ENCODE assay signal across 13 mouse cellular contexts in the genomic region with DNA sequence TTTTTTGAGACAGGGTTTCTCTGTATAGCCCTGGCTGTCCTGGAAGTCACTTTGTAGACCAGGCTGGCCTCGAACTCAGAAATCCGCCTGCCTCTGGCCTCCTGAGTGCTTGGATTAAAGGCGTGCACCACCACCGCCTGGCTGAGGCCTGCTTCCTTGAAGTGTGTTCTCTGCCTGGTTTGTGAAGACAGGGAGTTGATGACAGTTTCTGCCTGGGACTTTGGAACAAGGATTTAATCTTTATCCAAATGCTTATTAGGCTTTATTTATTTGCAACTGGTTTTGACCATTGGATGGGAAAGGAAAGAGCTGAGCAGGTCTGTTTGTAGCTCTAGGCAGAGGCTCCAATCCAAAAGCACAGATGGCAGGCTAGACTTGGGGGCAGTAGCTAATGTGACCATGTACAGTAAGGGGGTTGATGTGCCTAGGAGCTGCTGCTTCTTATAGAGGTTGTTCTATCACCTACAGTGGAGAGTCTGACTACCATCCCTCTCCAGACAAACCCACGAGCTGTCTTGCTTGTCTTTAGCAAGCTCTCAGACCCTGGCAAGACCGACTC. TPM values are rescaled to one million over a fixed set of nuclear protein-coding genes. Genes with fewer than 3 reads are reported as not detected.
DNase-seq lines count a peak whose midpoint lies in the region; ATAC-seq and TF ChIP-seq lines count a peak whose summit lies in the region.
"Had no signal": no experiment of that assay in that cellular context is flagged by ENCODE, and none has a peak within 500 bp of the region (broad histone marks: within the 10 kb centered on the region; RNA-seq: fewer than 3 reads in every experiment).

No protein-coding gene starts in this region.

- H3K36me3 ChIP-seq in embryonic facial prominence, embryonic 14.5 days (ENCODE audit: control insufficient read depth, insufficient read depth, low read length), result 0 out of 2 replicates have a peak, but pooled peaks cover 3% of the 10 kb centered on the region
- H3K36me3 ChIP-seq in embryonic facial prominence, embryonic 10.5 days (replicated peaks), result peaks cover 9% of the 10 kb centered on the region
- peaks cover 3% of the 10 kb centered on the region; the same call in 1 of the 2 replicates for H3K36me3 ChIP-seq in limb, embryonic 12.5 days
- H3K36me3 ChIP-seq in limb, embryonic 10.5 days, result 0 out of 2 replicates have a peak, but pooled peaks cover 4% of the 10 kb centered on the region
- H3K36me3 ChIP-seq in forebrain, embryonic 14.5 days (ENCODE audit: control insufficient read depth, insufficient read depth, low read length), result peaks cover 4% of the 10 kb centered on the region; the same call in 1 of the 2 replicates
- H3K36me3 ChIP-seq in limb, embryonic 14.5 days (ENCODE audit: control insufficient read depth, insufficient read depth, low read length), result no peaks in the 10 kb centered on the region

- no peak overlapping the region for H3K27ac ChIP-seq in embryonic facial prominence, embryonic 14.5 days (replicated peaks; ENCODE audit: low read depth, low read length)
- no peak overlapping the region for H3K27ac ChIP-seq in embryonic facial prominence, embryonic 10.5 days (replicated peaks)
- H3K27ac ChIP-seq in limb, embryonic 12.5 days, result peak overlapping the region; percentile 53
- H3K27ac ChIP-seq in limb, embryonic 10.5 days, result no peak overlapping the region
- 0 out of 2 replicates have a peak overlapping the region, but pooled peaks have one; percentile 92 for H3K27ac ChIP-seq in forebrain, embryonic 14.5 days (ENCODE audit: low read depth, low read length)
- peak overlapping the region; percentile 48; the same call in 1 of the 2 replicates for H3K27ac ChIP-seq in limb, embryonic 14.5 days (replicated peaks; ENCODE audit: low read depth, low read length)

- H3K9ac ChIP-seq in embryonic facial prominence, embryonic 14.5 days (ENCODE audit: low read depth, low read length), result no peak overlapping the region
- no peak overlapping the region for H3K9ac ChIP-seq in limb, embryonic 12.5 days (replicated peaks)
- no peak overlapping the region for H3K9ac ChIP-seq in forebrain, embryonic 14.5 days (ENCODE audit: low read length)
- H3K9ac ChIP-seq in limb, embryonic 14.5 days (ENCODE audit: low read depth, low read length, severe bottlenecking), result no peak overlapping the region

- no peaks in the 10 kb centered on the region for H3K9me3 ChIP-seq in embryonic facial prominence, embryonic 14.5 days (ENCODE audit: control insufficient read depth, low read length)
- no peaks in the 10 kb centered on the region for H3K9me3 ChIP-seq in embryonic facial prominence, embryonic 10.5 days
- H3K9me3 ChIP-seq in limb, embryonic 12.5 days, result no peaks in the 10 kb centered on the region
- H3K9me3 ChIP-seq in limb, embryonic 10.5 days (replicated peaks), result no peaks in the 10 kb centered on the region
- no peaks in the 10 kb centered on the region for H3K9me3 ChIP-seq in forebrain, embryonic 14.5 days (replicated peaks; ENCODE audit: control insufficient read depth, low read length)
- H3K9me3 ChIP-seq in limb, embryonic 14.5 days (ENCODE audit: control insufficient read depth, low read length), result no peaks in the 10 kb centered on the region
- H3K9me3 ChIP-seq: G1E had no signal

- TF ChIP-seq POLR2A in limb, embryonic 14.5 days (IDR thresholded peaks at IDR 0.05; ENCODE audit: borderline replicate concordance, extremely low read depth, insufficient read depth, insufficient read length), result no peak

- 0 out of 2 replicates have a peak, but pooled peaks cover 6% of the 10 kb centered on the region for H3K4me1 ChIP-seq in embryonic facial prominence, embryonic 14.5 days (ENCODE audit: control insufficient read depth, insufficient read depth, low read length)
- peaks cover 17% of the 10 kb centered on the region for H3K4me1 ChIP-seq in embryonic facial prominence, embryonic 10.5 days
- peaks cover 23% of the 10 kb centered on the region for H3K4me1 ChIP-seq in limb, embryonic 12.5 days (replicated peaks)
- peaks cover 19% of the 10 kb centered on the region for H3K4me1 ChIP-seq in limb, embryonic 10.5 days
- peaks cover 10% of the 10 kb centered on the region for H3K4me1 ChIP-seq in forebrain, embryonic 14.5 days (ENCODE audit: control insufficient read depth, insufficient read depth, low read length)
- peaks cover 12% of the 10 kb centered on the region for H3K4me1 ChIP-seq in limb, embryonic 14.5 days (ENCODE audit: control insufficient read depth, insufficient read depth, low read length)

- no peak overlapping the region for H3K4me3 ChIP-seq in embryonic facial prominence, embryonic 14.5 days (ENCODE audit: low read depth, low read length)
- H3K4me3 ChIP-seq in embryonic facial prominence, embryonic 10.5 days, result no peak overlapping the region
- H3K4me3 ChIP-seq in limb, embryonic 12.5 days (replicated peaks), result no peak overlapping the region
- no peak overlapping the region for H3K4me3 ChIP-seq in limb, embryonic 10.5 days
- no peak overlapping the region for H3K4me3 ChIP-seq in forebrain, embryonic 14.5 days (ENCODE audit: low read depth, low read length)
- no peak overlapping the region for H3K4me3 ChIP-seq in limb, embryonic 14.5 days (replicated peaks; ENCODE audit: low read length)

- peak overlapping the region; percentile 64; the same call in 1 of the 2 replicates for H3K4me2 ChIP-seq in embryonic facial prominence, embryonic 14.5 days (ENCODE audit: low read depth, low read length)
- no peak overlapping the region for H3K4me2 ChIP-seq in limb, embryonic 12.5 days
- H3K4me2 ChIP-seq in forebrain, embryonic 14.5 days (ENCODE audit: low read length), result no peak overlapping the region
- H3K4me2 ChIP-seq in limb, embryonic 14.5 days (replicated peaks; ENCODE audit: low read depth, low read length, severe bottlenecking), result no peak overlapping the region

- 84% methylated on average over 6 of the region's 6 CpGs for WGBS in embryonic facial prominence, embryonic 14.5 days
- 81% methylated on average over 6 of the region's 6 CpGs for WGBS in embryonic facial prominence, embryonic 10.5 days
- 85% methylated on average over 6 of the region's 6 CpGs for WGBS in limb, embryonic 12.5 days
- 92% methylated on average over 6 of the region's 6 CpGs for WGBS in limb, embryonic 10.5 days
- 84% methylated on average over 6 of the region's 6 CpGs for WGBS in forebrain, embryonic 14.5 days
- WGBS in limb, embryonic 14.5 days, result 92% methylated on average over 6 of the region's 6 CpGs

- no peaks in the 10 kb centered on the region for H3K27me3 ChIP-seq in embryonic facial prominence, embryonic 14.5 days (replicated peaks; ENCODE audit: control insufficient read depth, insufficient read depth, low read length)
- no peaks in the 10 kb centered on the region for H3K27me3 ChIP-seq in embryonic facial prominence, embryonic 10.5 days (replicated peaks; ENCODE audit: low read depth, poor library complexity, severe bottlenecking)
- H3K27me3 ChIP-seq in limb, embryonic 12.5 days, result no peaks in the 10 kb centered on the region
- H3K27me3 ChIP-seq in limb, embryonic 10.5 days (ENCODE audit: low read depth, poor library complexity, severe bottlenecking), result no peaks in the 10 kb centered on the region
- H3K27me3 ChIP-seq in forebrain, embryonic 14.5 days (replicated peaks; ENCODE audit: control insufficient read depth, insufficient read depth, low read length), result no peaks in the 10 kb centered on the region
- no peaks in the 10 kb centered on the region for H3K27me3 ChIP-seq in limb, embryonic 14.5 days (ENCODE audit: control insufficient read depth, insufficient read depth, low read length)

- DNase-seq in embryonic facial prominence, embryonic 14.5 days (ENCODE audit: low spot score), result no peak
- no peak for DNase-seq in embryonic facial prominence, embryonic 10.5 days (ENCODE audit: low spot score)
- no peak for DNase-seq in limb, embryonic 10.5 days (ENCODE audit: low spot score)
- DNase-seq in forebrain, embryonic 14.5 days (ENCODE audit: low spot score), result no peak
- no peak for DNase-seq in limb, embryonic 14.5 days (ENCODE audit: low spot score)
- DNase-seq in ovary, adult 18-20 months (ENCODE audit: low spot score), result no peak
- no peak for DNase-seq in gastrocnemius, adult 8-10 months (ENCODE audit: low spot score in 2 of 2)

- no peak for ATAC-seq in embryonic facial prominence, embryonic 14.5 days (ENCODE audit: low read depth)
- no peak for ATAC-seq in limb, embryonic 12.5 days (ENCODE audit: insufficient number of reproducible peaks, insufficient read depth, low FRiP score, low TSS enrichment, low read depth)
- ATAC-seq in forebrain, embryonic 14.5 days, result no peak
- ATAC-seq in limb, embryonic 14.5 days (ENCODE audit: low FRiP score, low read depth), result no peak

RNA-seq across cellular contexts. Expression of a gene that starts 3.0 kb away (rescaled TPM):
- polyA plus RNA-seq in embryonic facial prominence, embryonic 14.5 days (2014; fragmentation: Nextera tagmentation; extraction: Ambion mirVana), result 1.2 and 1.6 TPM in 2 replicates
- 0.55 and 0.92 TPM in 2 replicates for polyA plus RNA-seq in embryonic facial prominence, embryonic 10.5 days (2016; fragmentation: Nextera tagmentation; extraction: Ambion mirVana)
- 1.1 and 1.7 TPM in 2 replicates for polyA plus RNA-seq in limb, embryonic 12.5 days (2016; fragmentation: Nextera tagmentation; extraction: Ambion mirVana)
- polyA plus RNA-seq in limb, embryonic 10.5 days (2016; fragmentation: Nextera tagmentation; extraction: Ambion mirVana), result 0.43 and 0.61 TPM in 2 replicates
- polyA plus RNA-seq in forebrain, embryonic 14.5 days (2014; fragmentation: Nextera tagmentation; extraction: Ambion mirVana), result 2.1 and 2.2 TPM in 2 replicates
- 1.3 and 2.6 TPM in 2 replicates for polyA plus RNA-seq in limb, embryonic 14.5 days (2012; rRNA removed)
- polyA plus RNA-seq in limb, embryonic 14.5 days (2014; fragmentation: Nextera tagmentation; extraction: Ambion mirVana), result 1.1 and 1.4 TPM in 2 replicates
- total RNA-seq in gastrocnemius, adult 8-10 months (2022), result not detected
- total RNA-seq: gastrocnemius, adult 2 months; heart, postnatal 14 days; monocyte, adult 5-6 weeks; neutrophil, adult 5-6 weeks had no signal

RNA-seq across cellular contexts. Expression of a gene that starts 8.9 kb away (rescaled TPM):
- 9.6 and 9.8 TPM in 2 replicates for polyA plus RNA-seq in embryonic facial prominence, embryonic 14.5 days (2014; fragmentation: Nextera tagmentation; extraction: Ambion mirVana)
- 12.5 and 14.5 TPM in 2 replicates for polyA plus RNA-seq in embryonic facial prominence, embryonic 10.5 days (2016; fragmentation: Nextera tagmentation; extraction: Ambion mirVana)
- polyA plus RNA-seq in limb, embryonic 12.5 days (2016; fragmentation: Nextera tagmentation; extraction: Ambion mirVana), result 17.6 and 17.7 TPM in 2 replicates
- polyA plus RNA-seq in limb, embryonic 10.5 days (2016; fragmentation: Nextera tagmentation; extraction: Ambion mirVana), result 10.6 and 13.4 TPM in 2 replicates
- 9.1 and 15.6 TPM in 2 replicates for polyA plus RNA-seq in forebrain, embryonic 14.5 days (2014; fragmentation: Nextera tagmentation; extraction: Ambion mirVana)
- polyA plus RNA-seq in limb, embryonic 14.5 days (2012; rRNA removed), result 35.3 and 40.5 TPM in 2 replicates
- 12.5 and 13.3 TPM in 2 replicates for polyA plus RNA-seq in limb, embryonic 14.5 days (2014; fragmentation: Nextera tagmentation; extraction: Ambion mirVana)
- total RNA-seq in gastrocnemius, adult 8-10 months (2022), result 1 to 10 TPM; 2.6 to 4.6 (median 3.1) TPM

RNA-seq across cellular contexts. Expression of a gene that starts 13.8 kb away (rescaled TPM):
- 42.3 and 45.1 TPM in 2 replicates for polyA plus RNA-seq in embryonic facial prominence, embryonic 14.5 days (2014; fragmentation: Nextera tagmentation; extraction: Ambion mirVana)
- 28.9 and 34.0 TPM in 2 replicates for polyA plus RNA-seq in embryonic facial prominence, embryonic 10.5 days (2016; fragmentation: Nextera tagmentation; extraction: Ambion mirVana)
- 55.2 and 61.3 TPM in 2 replicates for polyA plus RNA-seq in limb, embryonic 12.5 days (2016; fragmentation: Nextera tagmentation; extraction: Ambion mirVana)
- polyA plus RNA-seq in limb, embryonic 10.5 days (2016; fragmentation: Nextera tagmentation; extraction: Ambion mirVana), result 35.9 and 43.1 TPM in 2 replicates
- polyA plus RNA-seq in forebrain, embryonic 14.5 days (2014; fragmentation: Nextera tagmentation; extraction: Ambion mirVana), result 4.3 and 4.7 TPM in 2 replicates
- 119 and 158 TPM in 2 replicates for polyA plus RNA-seq in limb, embryonic 14.5 days (2012; rRNA removed)
- 46.5 and 51.8 TPM in 2 replicates for polyA plus RNA-seq in limb, embryonic 14.5 days (2014; fragmentation: Nextera tagmentation; extraction: Ambion mirVana)
- 10 to 100 TPM; 23.6 to 25.6 (median 24.4) TPM for total RNA-seq in gastrocnemius, adult 8-10 months (2022)

RNA-seq across cellular contexts. Expression of a gene that starts 18.2 kb away (rescaled TPM):
- polyA plus RNA-seq in embryonic facial prominence, embryonic 14.5 days (2014; fragmentation: Nextera tagmentation; extraction: Ambion mirVana), result 13.6 and 14.5 TPM in 2 replicates
- polyA plus RNA-seq in embryonic facial prominence, embryonic 10.5 days (2016; fragmentation: Nextera tagmentation; extraction: Ambion mirVana), result 9.3 and 9.6 TPM in 2 replicates
- polyA plus RNA-seq in limb, embryonic 12.5 days (2016; fragmentation: Nextera tagmentation; extraction: Ambion mirVana), result 13.1 and 13.6 TPM in 2 replicates
- polyA plus RNA-seq in limb, embryonic 10.5 days (2016; fragmentation: Nextera tagmentation; extraction: Ambion mirVana), result 9.6 and 11.8 TPM in 2 replicates
- polyA plus RNA-seq in forebrain, embryonic 14.5 days (2014; fragmentation: Nextera tagmentation; extraction: Ambion mirVana), result 5.7 and 7.0 TPM in 2 replicates
- polyA plus RNA-seq in limb, embryonic 14.5 days (2012; rRNA removed), result 21.4 and 26.8 TPM in 2 replicates
- 15.6 and 17.1 TPM in 2 replicates for polyA plus RNA-seq in limb, embryonic 14.5 days (2014; fragmentation: Nextera tagmentation; extraction: Ambion mirVana)
- 1 to 10 TPM; 8.3 to 9.8 (median 9.2) TPM for total RNA-seq in gastrocnemius, adult 8-10 months (2022)

RNA-seq across cellular contexts. Expression of a gene that starts 48.8 kb away (rescaled TPM):
- 31.0 and 40.1 TPM in 2 replicates for polyA plus RNA-seq in embryonic facial prominence, embryonic 14.5 days (2014; fragmentation: Nextera tagmentation; extraction: Ambion mirVana)
- 15.1 and 16.0 TPM in 2 replicates for polyA plus RNA-seq in embryonic facial prominence, embryonic 10.5 days (2016; fragmentation: Nextera tagmentation; extraction: Ambion mirVana)
- 17.8 and 21.8 TPM in 2 replicates for polyA plus RNA-seq in limb, embryonic 12.5 days (2016; fragmentation: Nextera tagmentation; extraction: Ambion mirVana)
- 12.3 and 15.7 TPM in 2 replicates for polyA plus RNA-seq in limb, embryonic 10.5 days (2016; fragmentation: Nextera tagmentation; extraction: Ambion mirVana)
- 29.4 and 32.3 TPM in 2 replicates for polyA plus RNA-seq in forebrain, embryonic 14.5 days (2014; fragmentation: Nextera tagmentation; extraction: Ambion mirVana)
- polyA plus RNA-seq in limb, embryonic 14.5 days (2012; rRNA removed), result 41.8 and 63.3 TPM in 2 replicates
- 32.8 and 35.5 TPM in 2 replicates for polyA plus RNA-seq in limb, embryonic 14.5 days (2014; fragmentation: Nextera tagmentation; extraction: Ambion mirVana)
- 1 to 10 TPM; 6.9 to 9.2 (median 8.0) TPM for total RNA-seq in gastrocnemius, adult 8-10 months (2022)

Comparison
In these comparisons a context has a peak if more than half of its experiments do, and no peak if none do; other contexts are left out.
1. H3K27ac ChIP-seq: peak in limb, embryonic 12.5 days (single experiment), forebrain, embryonic 14.5 days (single experiment) and limb, embryonic 14.5 days (single experiment); none in embryonic facial prominence, embryonic 14.5 days (single experiment), embryonic facial prominence, embryonic 10.5 days (single experiment) and limb, embryonic 10.5 days (single experiment).